Mouse (Mus musculus) gastrocnemius, adult 8-10 months (tissue): ENCODE measurements around the gene Acss2. TPM values are rescaled to one million over a fixed set of nuclear protein-coding genes. Genes with fewer than 3 reads are reported as not detected.
"Not testable (repeated sequence)": the region's sequence is repeated elsewhere in the genome, so short reads cannot be mapped to it uniquely, and the experiment has no call there.

ENCODE experiments used
- DNase-seq, 2 experiments: peaks; one replicate each; pipeline ENCODE4 v3.0.0; 2022; ENCODE audit warnings: low spot score in 2 of 2
- total RNA-seq, 4 experiments: library from RNA; stranded (reverse); gene quantifications; 2 replicates each; pipeline ENCODE4 v1.2.4; 2022

Gene Acss2
- total RNA-seq, 4 experiments from 2014 or later: 25.7 to 34.5 (median 30.1) TPM

DNA sequence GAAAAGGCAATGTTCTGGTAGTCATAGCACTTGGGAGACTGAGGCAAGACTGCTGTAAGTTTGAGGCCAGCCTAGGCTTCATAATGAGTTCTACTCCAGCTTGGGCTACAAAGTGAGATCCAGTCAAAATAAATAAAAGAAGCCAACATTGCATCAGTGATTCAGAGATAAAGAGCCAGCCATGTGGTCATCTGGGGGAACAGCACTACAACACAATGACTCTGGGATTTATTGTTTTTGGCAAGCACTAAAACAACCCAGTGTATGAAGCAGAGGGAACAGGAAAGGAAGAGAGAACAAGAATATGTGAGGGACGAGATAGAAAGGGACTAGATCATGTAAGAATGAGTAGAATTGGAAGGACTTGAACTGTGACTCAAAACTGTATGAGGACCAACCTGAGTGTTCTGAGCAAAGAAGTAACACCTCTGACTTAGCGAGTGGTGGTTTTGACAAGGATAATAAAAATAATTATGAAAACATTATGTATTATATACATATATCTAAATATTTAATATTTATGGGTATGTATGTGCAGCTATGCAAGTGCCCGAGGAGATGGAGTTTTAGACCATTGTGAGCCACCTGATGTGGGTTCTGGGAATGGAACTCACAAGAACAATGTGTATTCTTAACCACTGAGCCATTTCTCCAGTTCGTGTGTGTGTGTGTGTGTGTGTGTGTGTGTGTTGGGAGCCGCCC, 20.2 kb downstream of the Acss2 start:
- no peak for DNase-seq

DNA sequence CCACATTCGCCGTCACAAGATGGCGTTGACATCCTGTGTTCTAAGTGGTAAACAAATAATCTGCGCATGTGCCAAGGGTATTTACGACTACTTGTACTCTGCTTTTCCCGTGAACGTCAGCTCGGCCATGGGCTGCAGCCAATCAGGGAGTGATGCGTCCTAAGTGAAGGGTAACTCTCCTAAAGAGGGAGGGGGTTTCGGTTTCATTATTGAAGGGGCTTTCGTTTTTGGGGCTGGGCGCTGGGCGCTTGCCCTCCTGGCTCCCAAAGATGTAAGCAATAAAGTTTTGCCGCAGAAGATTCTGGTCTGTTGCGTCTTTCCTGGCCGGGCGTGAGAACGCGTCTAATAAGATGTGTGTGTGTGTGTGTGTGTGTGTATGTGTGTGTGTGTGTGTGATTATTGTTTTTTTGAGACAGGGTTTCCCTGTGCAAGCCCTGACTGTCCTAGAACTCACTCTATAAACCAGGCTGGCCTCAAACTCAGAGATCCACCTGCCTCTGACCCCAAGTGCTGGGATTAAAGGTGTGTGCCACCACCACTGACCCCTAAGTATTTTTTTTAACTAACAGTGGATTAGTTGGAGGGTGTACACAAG, 20.8 kb downstream of the Acss2 start:
- not testable (repeated sequence) for DNase-seq

- no peak for DNase-seq
These were observed 21.9 kb downstream of the Acss2 start for GRCm38 (mm10) chr2:155539696-155540095.

- peak; percentile 44 to 57 for DNase-seq
These were observed 23.2 kb downstream of the Acss2 start for GRCm38 (mm10) chr2:155540822-155541458.

GRCm38 (mm10) chr2:155546955-155547354, 29.2 kb downstream of the Acss2 start:
- no peak for DNase-seq

- DNase-seq: no peak
These were observed 34.6 kb downstream of the Acss2 start for GRCm38 (mm10) chr2:155552336-155552735.

GRCm38 (mm10) chr2:155552949-155553354, 35.2 kb downstream of the Acss2 start:
- no peak for DNase-seq

- no peak for DNase-seq
These were observed 36.8 kb downstream of the Acss2 start for GRCm38 (mm10) chr2:155554426-155554985.

- DNase-seq: no peak
These were observed 44.5 kb downstream of the Acss2 start for GRCm38 (mm10) chr2:155562209-155562608.

DNA sequence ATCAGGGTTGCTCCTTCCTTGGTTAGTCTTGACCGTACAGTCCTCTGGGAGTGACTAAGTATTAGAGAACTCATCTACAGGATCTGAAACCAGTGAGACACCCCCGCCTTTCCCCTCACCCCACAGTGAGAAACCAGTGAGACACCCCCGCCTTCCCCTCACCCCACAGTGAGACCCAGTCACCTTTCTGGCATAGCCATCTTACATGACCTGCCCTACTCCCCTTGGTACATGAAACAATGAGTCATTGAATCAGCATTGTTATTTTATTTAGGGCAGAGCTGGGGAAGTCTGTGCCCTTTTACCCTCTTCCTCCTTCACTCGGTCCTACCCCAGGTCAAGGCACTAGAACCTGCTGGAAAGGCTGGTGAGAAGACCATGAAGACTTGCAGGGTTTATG, 45.2 kb downstream of the Acss2 start:
- DNase-seq: no peak

DNA sequence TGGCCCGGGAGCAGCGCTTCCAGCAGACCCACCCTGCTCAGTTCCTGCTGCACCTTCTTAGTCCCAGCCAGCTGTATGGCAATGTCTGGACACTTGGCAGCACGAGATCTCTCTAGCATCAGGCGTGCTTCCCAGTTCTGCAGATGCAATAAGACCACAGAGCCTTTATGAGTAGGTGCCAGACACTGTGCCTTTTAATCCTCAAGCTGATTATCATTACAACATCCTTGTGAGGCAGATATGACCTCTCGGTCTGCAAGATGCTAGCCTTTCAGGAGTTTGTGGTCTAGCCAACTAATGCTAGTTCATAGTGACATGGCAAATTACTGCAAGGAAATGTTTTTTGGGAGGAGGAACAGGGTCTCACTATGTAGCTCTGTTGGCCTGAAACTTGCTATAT, 50.0 kb downstream of the Acss2 start:
- DNase-seq: no peak

DNA sequence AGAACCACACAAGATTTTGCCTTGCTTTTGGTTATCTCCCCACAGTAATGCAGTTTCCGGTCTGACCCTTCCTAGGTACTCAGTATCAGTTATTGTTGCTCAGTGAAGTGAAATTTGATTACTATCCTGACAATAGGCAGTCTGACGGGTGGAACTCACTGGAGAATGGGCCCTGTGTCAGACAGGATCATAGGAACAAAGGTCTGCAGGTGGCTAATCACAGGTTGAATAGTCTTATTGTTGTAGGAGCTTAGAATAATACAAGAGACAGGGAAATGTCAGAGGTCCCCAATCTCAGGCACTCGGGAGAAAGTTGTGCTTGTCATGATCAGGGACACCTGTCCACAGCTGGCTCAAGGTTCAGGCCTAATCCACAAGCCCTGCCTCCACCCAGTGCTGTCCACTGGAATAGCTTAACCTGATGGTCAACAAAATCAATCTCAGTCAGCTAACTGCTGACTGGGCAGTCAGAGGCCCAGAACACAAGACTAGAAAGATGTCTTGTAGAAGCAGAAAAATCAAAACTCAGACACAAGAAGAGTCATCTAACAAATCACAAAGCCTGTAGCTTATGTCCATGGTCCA, 51.6 kb downstream of the Acss2 start:
- DNase-seq: no peak

GRCm38 (mm10) chr2:155573001-155573400, 55.3 kb downstream of the Acss2 start:
- DNase-seq: no peak

DNA sequence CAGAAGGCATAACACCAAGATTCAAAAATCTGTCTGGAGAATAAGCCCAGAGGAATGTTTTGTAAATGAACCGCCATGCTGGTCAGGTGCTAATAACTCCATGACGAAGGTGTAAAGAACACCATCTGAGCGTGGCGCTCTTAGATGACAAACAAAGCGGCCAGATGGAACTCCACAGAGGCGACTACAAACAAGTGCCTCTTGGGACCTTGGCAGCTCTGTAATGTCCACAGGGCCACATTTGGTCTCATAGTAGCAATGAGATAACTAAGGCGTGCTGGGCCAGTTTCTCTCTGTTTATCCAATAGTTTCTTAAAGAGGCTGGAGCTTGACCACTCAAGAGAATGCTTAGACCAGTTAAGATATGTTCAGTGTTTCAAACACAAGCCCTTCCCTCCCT, 56.2 kb downstream of the Acss2 start:
- no peak for DNase-seq

GRCm38 (mm10) chr2:155574700-155575099, 57.0 kb downstream of the Acss2 start:
- DNase-seq: peak; percentile 41 to 58

- DNase-seq: no peak
These were observed 58.9 kb downstream of the Acss2 start for GRCm38 (mm10) chr2:155576656-155577055.

DNA sequence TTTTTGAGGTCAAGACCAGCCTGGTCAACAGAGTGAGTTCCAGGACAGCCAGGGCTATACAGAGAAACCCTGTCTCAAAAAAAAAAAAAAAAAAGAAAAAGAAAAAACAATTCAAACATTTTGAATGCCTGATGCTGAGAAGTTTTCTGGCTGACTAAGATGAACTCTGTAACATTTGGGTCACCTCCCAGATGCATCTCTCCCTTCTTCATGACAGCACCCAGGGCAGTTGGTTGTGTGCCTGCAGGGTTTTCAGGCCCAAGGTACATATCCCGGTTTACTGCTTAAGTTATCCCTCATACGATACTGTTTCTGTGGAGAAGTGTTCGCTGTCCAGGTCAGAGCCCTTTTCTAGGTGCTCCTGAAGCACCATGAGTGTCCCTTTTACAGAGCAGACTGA, 62.6 kb downstream of the Acss2 start:
- DNase-seq: no peak

DNA sequence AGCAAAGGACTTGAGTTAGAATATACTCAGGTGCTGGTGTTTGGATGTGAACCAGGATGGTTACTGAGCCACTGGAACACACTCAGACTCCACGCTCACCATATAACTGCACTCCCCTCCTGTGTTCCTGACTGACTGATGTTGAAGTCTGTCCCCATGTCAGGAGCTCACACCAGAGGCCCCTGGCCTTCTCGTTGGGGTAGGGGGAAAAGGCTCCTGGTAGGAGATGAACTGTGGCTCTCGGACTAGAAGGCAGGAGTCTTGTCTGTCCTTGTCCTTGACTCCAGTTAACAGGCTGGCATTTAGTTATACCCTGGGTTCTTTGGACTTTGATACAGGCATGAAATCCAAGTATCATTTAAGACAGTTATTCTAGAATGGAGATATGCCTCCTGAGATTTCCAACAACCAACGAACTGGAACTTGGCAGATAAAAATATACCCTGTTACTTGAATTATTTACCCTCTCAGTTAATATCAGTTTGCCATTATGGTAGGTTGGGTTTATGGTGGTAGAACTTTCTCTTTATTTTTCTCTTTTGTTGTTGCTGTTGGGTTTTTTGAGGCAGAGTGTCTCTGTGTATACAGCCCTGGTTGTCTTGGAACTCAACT, 64.7 kb downstream of the Acss2 start:
- no peak for DNase-seq

DNA sequence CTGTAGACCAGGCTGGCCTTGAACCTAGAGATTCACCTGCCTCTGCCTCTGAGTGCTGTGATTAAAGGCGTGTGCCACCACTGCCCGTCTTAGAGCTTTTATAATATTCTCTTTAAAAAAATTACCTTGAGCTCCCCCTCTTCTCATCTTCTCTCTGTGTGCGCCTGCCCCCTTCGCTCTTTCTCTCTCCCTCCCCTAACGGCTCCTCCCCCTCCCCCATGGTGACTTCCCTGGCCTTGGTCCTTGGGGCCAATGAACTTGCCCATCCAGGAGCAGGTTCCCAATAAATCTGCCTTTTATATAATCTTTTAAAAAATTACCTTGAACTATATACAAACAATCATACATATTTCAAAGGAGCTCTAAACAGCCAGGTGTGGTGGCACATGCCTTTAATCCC, 65.2 kb downstream of the Acss2 start:
- no peak for DNase-seq

DNA sequence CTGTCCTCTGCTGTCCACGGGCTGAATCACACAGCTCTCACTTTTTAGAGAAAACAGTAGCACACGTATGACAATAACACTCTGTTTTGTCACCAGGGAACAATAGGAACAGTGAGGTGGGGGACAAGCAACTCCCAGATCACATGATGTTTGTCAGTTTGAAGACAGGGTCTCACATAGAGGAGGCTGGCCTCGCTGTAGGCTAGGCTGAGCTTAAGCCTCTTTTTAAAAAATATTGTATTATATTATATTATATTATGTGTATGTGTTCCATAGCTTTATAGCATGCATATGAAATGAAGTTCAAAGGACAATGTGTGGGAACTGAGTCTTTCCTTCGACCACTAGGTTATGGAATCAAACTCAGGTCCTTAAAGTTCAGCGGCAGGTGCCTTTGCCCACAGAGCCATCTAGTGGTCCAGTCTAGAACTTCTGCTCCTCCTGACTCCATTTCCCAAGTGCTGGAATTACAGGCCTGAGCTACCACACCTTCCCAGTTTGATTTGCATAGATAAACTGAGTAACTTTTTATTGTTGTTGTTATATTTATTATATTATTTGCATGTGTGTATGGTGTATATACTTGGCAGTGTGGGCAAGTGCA, 66.3 kb downstream of the Acss2 start:
- DNase-seq: peak; percentile 19 to 34

- DNase-seq: no peak
These were observed 67.3 kb downstream of the Acss2 start for GRCm38 (mm10) chr2:155585082-155585481.
